Mouse (Mus musculus) brown adipose tissue, adult 24 weeks (tissue): ENCODE measurements around the gene Defa21. TPM values are rescaled to one million over a fixed set of nuclear protein-coding genes. Genes with fewer than 3 reads are reported as not detected.
"Not testable (repeated sequence)": the region's sequence is repeated elsewhere in the genome, so short reads cannot be mapped to it uniquely, and the experiment has no call there.

Experiments used
- H3K27ac ChIP-seq: fragments of 200-500 bp; replicated peaks from 2 replicates; pipeline ENCODE4 v1.5.1; 2012; ENCODE audit warnings: low read depth, mild to moderate bottlenecking, low read length
- H3K4me1 ChIP-seq: fragments of 200-500 bp; 2 replicates; pipeline ENCODE4 v1.6.1; 2012; ENCODE audit warnings: low read length, mixed read lengths; ENCODE audit not compliant: control insufficient read depth, insufficient read depth, insufficient read length
- H3K4me3 ChIP-seq: fragments of 200-500 bp; 2 replicates; pipeline ENCODE4 v1.5.1; 2012; ENCODE audit warnings: low read depth, mild to moderate bottlenecking, low read length, moderate library complexity; ENCODE audit not compliant: insufficient read depth
- polyA plus RNA-seq: library from polyadenylated mRNA; stranded (reverse); fragments of >200 nt; gene quantifications from 2 replicates; pipeline ENCODE4 v1.2.4, GENCODE M21; 2012; ENCODE audit not compliant: missing spikeins, insufficient read depth, insufficient read length

Gene Defa21
- not detected in 2 replicates for polyA plus RNA-seq

- H3K27ac ChIP-seq, H3K4me3 ChIP-seq, H3K4me1 ChIP-seq: not testable (repeated sequence)
Measured at GRCm38 (mm10) chr8:21025245-21025644, at the start of gene Defa21. TSS of gene Defa21 (plus strand) at chr8:21025545.

DNA sequence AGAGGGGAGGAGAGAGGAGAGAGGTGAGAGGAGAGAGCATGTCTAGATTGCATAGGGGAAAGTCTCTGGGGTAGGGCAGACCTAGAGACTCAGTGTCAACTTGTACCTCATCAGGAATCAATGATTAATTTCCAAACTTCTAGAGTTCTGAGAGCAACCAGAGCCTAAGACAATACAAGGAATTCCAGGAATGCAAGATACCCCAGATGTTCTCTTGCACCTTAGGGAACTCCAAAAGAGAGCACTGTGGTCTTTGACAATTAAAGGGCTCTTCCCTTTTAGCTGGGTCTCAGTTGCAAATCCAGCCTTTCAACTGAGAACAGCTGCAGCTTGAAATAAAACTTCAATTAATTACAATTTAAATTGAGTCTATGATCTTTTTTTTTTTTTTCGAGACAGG lies 45.5 kb upstream of the Defa21 start:
- Histone ChIP-seq H3K4me1 (no peaks in the 10 kb centered on the region), H3K4me3 (no peak overlapping the region), H3K27ac (no peak overlapping the region)

- not testable (repeated sequence) for H3K4me3 ChIP-seq, H3K27ac ChIP-seq, H3K4me1 ChIP-seq
Measured at GRCm38 (mm10) chr8:20994042-20994441, 31.3 kb upstream of the Defa21 start.

- no peaks in the 10 kb centered on the region for H3K4me1 ChIP-seq
- H3K4me3 ChIP-seq, result no peak overlapping the region
- no peak overlapping the region for H3K27ac ChIP-seq
Measured at GRCm38 (mm10) chr8:20996776-20997175, 28.6 kb upstream of the Defa21 start.

DNA sequence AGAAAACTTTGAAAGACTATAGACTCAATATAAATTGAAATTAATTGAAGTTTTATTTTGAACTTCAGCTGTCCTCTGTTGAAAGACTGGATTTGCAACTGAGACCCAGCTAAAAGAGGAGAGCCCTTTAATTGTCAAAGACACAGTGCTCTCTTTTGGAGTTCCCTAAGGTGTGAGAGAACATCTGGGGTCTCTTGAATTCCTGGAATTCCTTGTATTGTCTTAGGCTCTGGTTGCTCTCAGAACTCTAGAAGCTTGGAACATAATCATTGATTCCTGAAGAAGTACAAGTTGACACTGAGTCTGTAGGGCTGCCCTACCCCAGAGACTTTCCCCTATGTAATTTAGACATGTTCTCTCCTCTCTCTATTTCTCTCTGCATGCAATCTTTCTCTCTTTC lies 28.1 kb upstream of the Defa21 start:
- Histone ChIP-seq H3K4me1 (no peaks in the 10 kb centered on the region), H3K4me3 (no peak overlapping the region), H3K27ac (no peak overlapping the region)

- no peaks in the 10 kb centered on the region for H3K4me1 ChIP-seq
- no peak overlapping the region for H3K4me3 ChIP-seq
- H3K27ac ChIP-seq, result no peak overlapping the region
Measured at GRCm38 (mm10) chr8:21001171-21001570, 24.2 kb upstream of the Defa21 start.

DNA sequence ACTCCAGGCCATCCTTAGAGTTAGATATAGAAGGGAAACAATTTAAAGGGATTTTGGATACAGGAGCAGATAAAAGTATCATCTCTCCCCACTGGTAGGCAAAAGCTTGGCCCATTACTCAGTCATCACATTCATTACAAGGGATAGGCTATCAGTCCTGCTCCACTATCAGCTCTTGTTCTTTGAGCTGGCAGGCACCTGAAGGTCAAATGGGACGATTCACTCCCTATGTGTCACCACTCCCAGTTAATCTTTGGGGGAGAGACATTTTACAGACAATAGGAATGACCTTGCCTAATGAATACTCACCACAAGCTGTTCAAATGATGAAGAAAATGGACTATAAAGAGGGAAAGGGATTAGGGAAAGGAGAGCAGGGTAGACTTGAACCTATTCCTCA lies 18.5 kb upstream of the Defa21 start:
- H3K4me3 ChIP-seq, result no peak overlapping the region
- no peaks in the 10 kb centered on the region for H3K4me1 ChIP-seq
- no peak overlapping the region for H3K27ac ChIP-seq

GRCm38 (mm10) chr8:21008578-21008977 lies 16.8 kb upstream of the Defa21 start:
- not testable (repeated sequence) for H3K4me3 ChIP-seq, H3K4me1 ChIP-seq, H3K27ac ChIP-seq

DNA sequence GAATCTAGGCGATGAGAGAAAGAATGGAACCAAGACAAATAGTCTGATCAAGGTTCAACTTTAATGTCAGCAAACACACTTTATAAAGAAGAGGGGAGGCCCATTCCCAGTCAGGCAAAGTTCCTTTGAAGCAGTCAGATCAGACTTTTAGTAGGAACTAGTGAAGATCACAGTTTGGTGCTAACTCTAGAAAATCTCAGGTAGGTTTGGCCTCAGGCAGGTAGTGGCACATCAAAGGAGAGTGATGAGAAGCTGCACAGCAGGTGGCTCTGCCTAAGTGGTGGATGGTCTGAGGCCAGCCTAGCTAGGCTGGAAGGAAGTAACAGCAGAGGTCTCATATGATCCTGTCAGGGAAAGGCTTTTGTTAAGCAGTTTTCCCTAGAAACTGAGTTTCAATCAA lies 14.8 kb upstream of the Defa21 start:
- not testable (repeated sequence) for H3K27ac ChIP-seq, H3K4me3 ChIP-seq, H3K4me1 ChIP-seq

GRCm38 (mm10) chr8:21054747-21055146 lies 29.4 kb downstream of the Defa21 start, which contains the start of gene Defa23:
TSS of gene Defa23 (plus strand) at chr8:21055047.
- H3K4me3 ChIP-seq, H3K27ac ChIP-seq, H3K4me1 ChIP-seq: not testable (repeated sequence)

- H3K4me3 ChIP-seq, H3K27ac ChIP-seq, H3K4me1 ChIP-seq: not testable (repeated sequence)
Measured at GRCm38 (mm10) chr8:21064738-21065137, 39.4 kb downstream of the Defa21 start, which contains the start of gene Defa35. TSS of gene Defa35 (plus strand) at chr8:21065038.

Other genes starting within 250 kb of the Defa21 start
- gene Defb33, start 132.9 kb upstream of the Defa21 start, polyA plus RNA-seq, result not detected in 2 replicates
- not detected in 2 replicates for gene Gm15056, start 122.9 kb upstream of the Defa21 start, polyA plus RNA-seq
- not detected in 2 replicates for gene Gm6040, start 103.5 kb upstream of the Defa21 start, polyA plus RNA-seq
- not detected in 2 replicates for gene AY761185, start 80.8 kb upstream of the Defa21 start, polyA plus RNA-seq
- gene Defa23, start 29.5 kb downstream of the Defa21 start, polyA plus RNA-seq, result not detected in 2 replicates
- gene Defa35, start 39.5 kb downstream of the Defa21 start, polyA plus RNA-seq, result not detected in 2 replicates
- not detected in 2 replicates for gene Defa25, start 58.9 kb downstream of the Defa21 start, polyA plus RNA-seq
- not detected in 2 replicates for gene Gm14851, start 70.5 kb downstream of the Defa21 start, polyA plus RNA-seq
- gene Defa30, start 109.1 kb downstream of the Defa21 start, polyA plus RNA-seq, result not detected in 2 replicates
- gene Defa22, start 136.7 kb downstream of the Defa21 start, polyA plus RNA-seq, result not detected in 2 replicates
- not detected in 2 replicates for gene Defa31, start 166.1 kb downstream of the Defa21 start, polyA plus RNA-seq
- not detected in 2 replicates for gene Gm15293, start 176.0 kb downstream of the Defa21 start, polyA plus RNA-seq
- gene Gm15292, start 224.2 kb downstream of the Defa21 start, polyA plus RNA-seq, result not detected in 2 replicates